Mouse (Mus musculus) gastrocnemius, adult 8-10 months (tissue): ENCODE measurements around the gene Maco1. TPM values are rescaled to one million over a fixed set of nuclear protein-coding genes. Genes with fewer than 3 reads are reported as not detected.

Experiments
- total RNA-seq, 4 experiments: library from RNA; stranded (reverse); gene quantifications; 2 replicates each; pipeline ENCODE4 v1.2.4; 2022

Maco1 gene
- total RNA-seq, 4 experiments from 2014 or later: 17.5 to 21.6 (median 19.1) TPM

Other genes starting within 250 kb of the Maco1 start
- gene Man1c1, start 149.1 kb downstream of the Maco1 start, total RNA-seq: 1 to 10 TPM; 1.8 to 2.7 (median 2.1) TPM
- gene Ldlrap1, start 85.3 kb downstream of the Maco1 start, total RNA-seq: 1 to 10 TPM; 4.3 to 7.7 (median 5.3) TPM
- gene Rhd, start 11.2 kb upstream of the Maco1 start, total RNA-seq: not detected
- 10 to 100 TPM; 26.4 to 33.9 (median 31.7) TPM for gene Tmem50a, start 61.7 kb upstream of the Maco1 start, total RNA-seq
- 100 to 1,000 TPM in 2 of 4 experiments, 10 to 100 TPM in 2; 98.0 to 149 (median 104) TPM for gene Rsrp1, start 70.2 kb upstream of the Maco1 start, total RNA-seq
- 10 to 100 TPM; 33.5 to 45.5 (median 39.6) TPM for gene Syf2, start 77.6 kb upstream of the Maco1 start, total RNA-seq